Mouse (Mus musculus) heart, embryonic 10.5 days (tissue): ENCODE data around the gene Kcne2. TPM values are rescaled to one million over a fixed set of nuclear protein-coding genes. Genes with fewer than 3 reads are reported as not detected.

ENCODE experiments used
- polyA plus RNA-seq: library from polyadenylated mRNA; unstranded; fragments of >200 nt; fragmentation: Nextera tagmentation; extraction: Ambion mirVana; gene quantifications from 2 replicates; pipeline ENCODE4 v1.2.1, GENCODE M21; 2016

Kcne2 gene
- polyA plus RNA-seq, 1 experiment from 2014 or later = 0.95 TPM

Other genes with a start within 250 kb of the Kcne2 start
- gene Mrps6, start 234.1 kb upstream of the Kcne2 start, polyA plus RNA-seq = 119 and 122 TPM in 2 replicates
- gene Gm49711, start 234.1 kb upstream of the Kcne2 start, polyA plus RNA-seq = 0.21 TPM in 1 of 2 replicates, not detected in the other
- 6.0 and 7.0 TPM in 2 replicates for gene Slc5a3, start 234.1 kb upstream of the Kcne2 start, polyA plus RNA-seq
- 114 and 117 TPM in 2 replicates for gene Smim11, start 8.9 kb downstream of the Kcne2 start, polyA plus RNA-seq
- 0.10 TPM in 1 of 2 replicates, not detected in the other for gene Fam243, start 29.1 kb downstream of the Kcne2 start, polyA plus RNA-seq
- 21.3 and 54.9 TPM in 2 replicates for gene Kcne1, start 67.1 kb downstream of the Kcne2 start, polyA plus RNA-seq
- gene Rcan1, start 178.5 kb downstream of the Kcne2 start, polyA plus RNA-seq = 78.8 and 129 TPM in 2 replicates
- 3.1 and 4.2 TPM in 2 replicates for gene Clic6, start 193.3 kb downstream of the Kcne2 start, polyA plus RNA-seq